Comparison of ENCODE assay signal across 8 mouse cellular contexts in genomic region chr2:10371459-10371817, GRCm38 (mm10). TPM values are rescaled to one million over a fixed set of nuclear protein-coding genes. Genes with fewer than 3 reads are reported as not detected.
DNase-seq lines count a peak whose midpoint lies in the region; ATAC-seq and TF ChIP-seq lines count a peak whose summit lies in the region.

No protein-coding gene starts in this region.

- DNase-seq in forebrain, embryonic 11.5 days (ENCODE audit: low spot score): peak; percentile 50
- DNase-seq in layer of hippocampus, adult 2 months (ENCODE audit: low spot score in 2 of 2): no peak

- 2% methylated on average over 16 of the region's 16 CpGs for WGBS in forebrain, embryonic 11.5 days
- WGBS in forebrain, embryonic 12.5 days: 1% methylated on average over 16 of the region's 16 CpGs
- WGBS in midbrain, embryonic 13.5 days: 1% methylated on average over 16 of the region's 16 CpGs
- WGBS in midbrain, embryonic 16.5 days: 3% methylated on average over 16 of the region's 16 CpGs
- 2% methylated on average over 16 of the region's 16 CpGs for WGBS in hindbrain, embryonic 13.5 days
- WGBS in stomach, embryonic 16.5 days: 5% methylated on average over 16 of the region's 16 CpGs

- H3K27me3 ChIP-seq in forebrain, embryonic 11.5 days (ENCODE audit: control insufficient read depth, insufficient read depth, low read length): peaks cover 68% of the 10 kb centered on the region
- H3K27me3 ChIP-seq in forebrain, embryonic 12.5 days: peaks cover 84% of the 10 kb centered on the region
- H3K27me3 ChIP-seq in midbrain, embryonic 13.5 days: peaks cover 80% of the 10 kb centered on the region
- peaks cover 35% of the 10 kb centered on the region for H3K27me3 ChIP-seq in midbrain, embryonic 16.5 days (ENCODE audit: control insufficient read depth, insufficient read depth, low read depth, low read length)
- H3K27me3 ChIP-seq in hindbrain, embryonic 13.5 days: peaks cover 80% of the 10 kb centered on the region
- H3K27me3 ChIP-seq in stomach, embryonic 16.5 days (ENCODE audit: control insufficient read depth, insufficient read depth, low read length): peaks cover 45% of the 10 kb centered on the region

- no peak overlapping the region for H3K4me3 ChIP-seq in forebrain, embryonic 11.5 days (ENCODE audit: low read depth, low read length)
- H3K4me3 ChIP-seq in forebrain, embryonic 12.5 days (replicated peaks): no peak overlapping the region
- H3K4me3 ChIP-seq in midbrain, embryonic 13.5 days (replicated peaks): no peak overlapping the region
- H3K4me3 ChIP-seq in midbrain, embryonic 16.5 days (ENCODE audit: low read depth, low read length): no peak overlapping the region
- H3K4me3 ChIP-seq in hindbrain, embryonic 13.5 days: peak overlapping the region; percentile 60
- H3K4me3 ChIP-seq in stomach, embryonic 16.5 days (replicated peaks; ENCODE audit: low read length): peak overlapping the region; percentile 59; the same call in 1 of the 2 replicates
- no peak overlapping the region for H3K4me3 ChIP-seq in layer of hippocampus, adult 2 months

- H3K36me3 ChIP-seq in forebrain, embryonic 11.5 days (ENCODE audit: control insufficient read depth, insufficient read depth, low read length): no peaks in the 10 kb centered on the region
- no peaks in the 10 kb centered on the region for H3K36me3 ChIP-seq in forebrain, embryonic 12.5 days (replicated peaks)
- H3K36me3 ChIP-seq in midbrain, embryonic 13.5 days: no peaks in the 10 kb centered on the region
- H3K36me3 ChIP-seq in midbrain, embryonic 16.5 days (ENCODE audit: control insufficient read depth, insufficient read depth, low read length): no peaks in the 10 kb centered on the region
- no peaks in the 10 kb centered on the region for H3K36me3 ChIP-seq in hindbrain, embryonic 13.5 days
- no peaks in the 10 kb centered on the region for H3K36me3 ChIP-seq in stomach, embryonic 16.5 days (ENCODE audit: control insufficient read depth, insufficient read depth, low read length)

- ATAC-seq in forebrain, embryonic 11.5 days (replicated peaks; ENCODE audit: low FRiP score): no peak
- no peak for ATAC-seq in forebrain, embryonic 12.5 days (ENCODE audit: low FRiP score)
- ATAC-seq in midbrain, embryonic 13.5 days: no peak
- ATAC-seq in midbrain, embryonic 16.5 days: no peak
- no peak for ATAC-seq in hindbrain, embryonic 13.5 days (ENCODE audit: low FRiP score)
- no peak for ATAC-seq in stomach, embryonic 16.5 days (ENCODE audit: insufficient read depth, low FRiP score)
- no peak for ATAC-seq in erythroid progenitor cell, adult 5-6 weeks (replicated peaks; ENCODE audit: low FRiP score, poor library complexity, severe bottlenecking)

- peaks cover 13% of the 10 kb centered on the region; the same call in 1 of the 2 replicates for H3K4me1 ChIP-seq in forebrain, embryonic 11.5 days (replicated peaks; ENCODE audit: control insufficient read depth, insufficient read depth, low read length)
- H3K4me1 ChIP-seq in forebrain, embryonic 12.5 days: peaks cover 23% of the 10 kb centered on the region
- H3K4me1 ChIP-seq in midbrain, embryonic 13.5 days (replicated peaks): peaks cover 28% of the 10 kb centered on the region
- peaks cover 16% of the 10 kb centered on the region for H3K4me1 ChIP-seq in midbrain, embryonic 16.5 days (ENCODE audit: control insufficient read depth, insufficient read depth, low read length)
- peaks cover 26% of the 10 kb centered on the region for H3K4me1 ChIP-seq in hindbrain, embryonic 13.5 days (replicated peaks)
- 0 out of 2 replicates have a peak, but pooled peaks cover 19% of the 10 kb centered on the region for H3K4me1 ChIP-seq in stomach, embryonic 16.5 days (ENCODE audit: control insufficient read depth, insufficient read depth, low read length)

- no peaks in the 10 kb centered on the region for H3K9me3 ChIP-seq in forebrain, embryonic 11.5 days (ENCODE audit: control insufficient read depth, low read length)
- no peaks in the 10 kb centered on the region for H3K9me3 ChIP-seq in forebrain, embryonic 12.5 days
- no peaks in the 10 kb centered on the region for H3K9me3 ChIP-seq in midbrain, embryonic 13.5 days
- no peaks in the 10 kb centered on the region for H3K9me3 ChIP-seq in midbrain, embryonic 16.5 days (replicated peaks; ENCODE audit: control insufficient read depth, low read length, poor library complexity, severe bottlenecking)
- no peaks in the 10 kb centered on the region for H3K9me3 ChIP-seq in hindbrain, embryonic 13.5 days
- no peaks in the 10 kb centered on the region for H3K9me3 ChIP-seq in stomach, embryonic 16.5 days (replicated peaks; ENCODE audit: control insufficient read depth, low read length)

- no peak for TF ChIP-seq CTCF in layer of hippocampus, adult 2 months (conservative IDR thresholded peaks at IDR 0.05)

- no peak overlapping the region for H3K4me2 ChIP-seq in forebrain, embryonic 11.5 days (ENCODE audit: low read depth, low read length, severe bottlenecking)
- H3K4me2 ChIP-seq in forebrain, embryonic 12.5 days: no peak overlapping the region
- 0 out of 2 replicates have a peak overlapping the region, but pooled peaks have one; percentile 93 for H3K4me2 ChIP-seq in midbrain, embryonic 13.5 days (replicated peaks)
- H3K4me2 ChIP-seq in midbrain, embryonic 16.5 days (ENCODE audit: low read length): no peak overlapping the region
- H3K4me2 ChIP-seq in hindbrain, embryonic 13.5 days: no peak overlapping the region
- H3K4me2 ChIP-seq in stomach, embryonic 16.5 days (ENCODE audit: low read depth, low read length): peak overlapping the region; percentile 92; the same call in 1 of the 2 replicates

- no peak overlapping the region for H3K9ac ChIP-seq in forebrain, embryonic 11.5 days (ENCODE audit: low read length)
- no peak overlapping the region for H3K9ac ChIP-seq in forebrain, embryonic 12.5 days
- no peak overlapping the region for H3K9ac ChIP-seq in midbrain, embryonic 13.5 days (replicated peaks)
- H3K9ac ChIP-seq in midbrain, embryonic 16.5 days (ENCODE audit: low read depth, low read length): no peak overlapping the region
- H3K9ac ChIP-seq in hindbrain, embryonic 13.5 days: no peak overlapping the region
- no peak overlapping the region for H3K9ac ChIP-seq in stomach, embryonic 16.5 days (ENCODE audit: low read length)

- no peak overlapping the region for H3K27ac ChIP-seq in forebrain, embryonic 11.5 days (ENCODE audit: low read depth, low read length)
- H3K27ac ChIP-seq in forebrain, embryonic 12.5 days: no peak overlapping the region
- H3K27ac ChIP-seq in midbrain, embryonic 13.5 days: no peak overlapping the region
- H3K27ac ChIP-seq in midbrain, embryonic 16.5 days (ENCODE audit: low read length): no peak overlapping the region
- no peak overlapping the region for H3K27ac ChIP-seq in hindbrain, embryonic 13.5 days
- H3K27ac ChIP-seq in stomach, embryonic 16.5 days (ENCODE audit: low read length): no peak overlapping the region
- no peak overlapping the region for H3K27ac ChIP-seq in layer of hippocampus, adult 2 months

RNA-seq across cellular contexts. Expression of gene Sfmbt2, which starts 1.1 kb away (rescaled TPM):
- polyA plus RNA-seq in forebrain, embryonic 11.5 days (2014; fragmentation: Nextera tagmentation; extraction: Ambion mirVana): 1.3 and 1.8 TPM in 2 replicates
- 1.5 and 2.3 TPM in 2 replicates for polyA plus RNA-seq in forebrain, embryonic 12.5 days (2016; fragmentation: Nextera tagmentation; extraction: Ambion mirVana)
- 2.9 TPM in 2 replicates for polyA plus RNA-seq in midbrain, embryonic 13.5 days (2015; fragmentation: Nextera tagmentation; extraction: Ambion mirVana)
- 6.1 and 6.5 TPM in 2 replicates for polyA plus RNA-seq in midbrain, embryonic 16.5 days (2015; fragmentation: Nextera tagmentation; extraction: Ambion mirVana)
- 4.1 and 4.6 TPM in 2 replicates for polyA plus RNA-seq in hindbrain, embryonic 13.5 days (2015; fragmentation: Nextera tagmentation; extraction: Ambion mirVana)
- 2.0 and 2.2 TPM in 2 replicates for polyA plus RNA-seq in stomach, embryonic 16.5 days (2015; fragmentation: Nextera tagmentation; extraction: Ambion mirVana)
- total RNA-seq in erythroid progenitor cell, adult 5-6 weeks (2015; ENCODE audit: low replicate concordance): 2.2 TPM in 1 of 2 replicates, not detected in the other
- 0.38 and 0.51 TPM in 2 replicates for total RNA-seq in erythroid progenitor cell, adult 5-6 weeks (2017; ENCODE audit: low replicate concordance)
- total RNA-seq in layer of hippocampus, adult 2 months (2021): 1 to 10 TPM; 3.6 to 4.3 TPM

Comparison
In these comparisons a context has a peak if more than half of its experiments do, and no peak if none do; other contexts are left out.
1. H3K4me2 ChIP-seq: peak in midbrain, embryonic 13.5 days (single experiment) and stomach, embryonic 16.5 days (single experiment); none in forebrain, embryonic 11.5 days (single experiment), forebrain, embryonic 12.5 days (single experiment), midbrain, embryonic 16.5 days (single experiment) and hindbrain, embryonic 13.5 days (single experiment).
2. H3K4me3 ChIP-seq: peak in hindbrain, embryonic 13.5 days (single experiment) and stomach, embryonic 16.5 days (single experiment); none in forebrain, embryonic 11.5 days (single experiment), forebrain, embryonic 12.5 days (single experiment), midbrain, embryonic 13.5 days (single experiment), midbrain, embryonic 16.5 days (single experiment) and layer of hippocampus, adult 2 months (single experiment).